ENCODE assay signal across 7 mouse cellular contexts in genomic region chr4:148806836-148807235, GRCm38 (mm10). TPM values are rescaled to one million over a fixed set of nuclear protein-coding genes. Genes with fewer than 3 reads are reported as not detected.
DNase-seq lines count a peak whose midpoint lies in the region; ATAC-seq and TF ChIP-seq lines count a peak whose summit lies in the region.

No protein-coding gene starts in this region.

- DNase-seq in adrenal gland, postnatal 14 days: peak; percentile 66
- DNase-seq in layer of hippocampus, adult 9-10 months (ENCODE audit: low spot score): no peak
- DNase-seq in right cerebral cortex, postnatal 36 days (ENCODE audit: low spot score in 2 of 2): no peak

- H3ac ChIP-seq in myocyte (ENCODE audit: control insufficient read depth, insufficient read length): no peak overlapping the region

- H3K36me3 ChIP-seq in embryonic facial prominence, embryonic 15.5 days: no peaks in the 10 kb centered on the region
- H3K36me3 ChIP-seq in heart, embryonic 16.5 days (ENCODE audit: control insufficient read depth, insufficient read depth): no peaks in the 10 kb centered on the region
- no peaks in the 10 kb centered on the region for H3K36me3 ChIP-seq in limb, embryonic 13.5 days
- H3K36me3 ChIP-seq in myocyte (ENCODE audit: control insufficient read depth, insufficient read depth): no peaks in the 10 kb centered on the region

- no peaks in the 10 kb centered on the region for H3K79me2 ChIP-seq in myocyte (ENCODE audit: control insufficient read depth, insufficient read depth)

- peak; percentile 65 for ATAC-seq in embryonic facial prominence, embryonic 15.5 days (ENCODE audit: insufficient number of reproducible peaks, low FRiP score, low TSS enrichment, low read depth)
- ATAC-seq in heart, embryonic 16.5 days (replicated peaks; ENCODE audit: extremely low read depth, insufficient read depth, low FRiP score): peak; percentile 44; the same call in 1 of the 2 replicates
- ATAC-seq in limb, embryonic 13.5 days (ENCODE audit: low FRiP score, low read depth): peak; percentile 57; the same call in 1 of the 2 replicates

- peak overlapping the region; percentile 100 for H3K4me2 ChIP-seq in embryonic facial prominence, embryonic 15.5 days (replicated peaks)
- H3K4me2 ChIP-seq in heart, embryonic 16.5 days (ENCODE audit: low read depth, low read length): peak overlapping the region; percentile 83
- H3K4me2 ChIP-seq in limb, embryonic 13.5 days (replicated peaks): peak overlapping the region; percentile 100
- H3K4me2 ChIP-seq in myocyte (ENCODE audit: low read depth): peak overlapping the region; percentile 58

- no peak overlapping the region for H3K27ac ChIP-seq in embryonic facial prominence, embryonic 15.5 days (replicated peaks)
- H3K27ac ChIP-seq in heart, embryonic 16.5 days (ENCODE audit: low read length): peak overlapping the region; percentile 99
- no peak overlapping the region for H3K27ac ChIP-seq in limb, embryonic 13.5 days

- TF ChIP-seq POLR2A in myocyte (IDR thresholded peaks at IDR 0.05; ENCODE audit: insufficient read length, low read depth): peak; percentile 20

- H3K9me3 ChIP-seq in embryonic facial prominence, embryonic 15.5 days (replicated peaks): no peaks in the 10 kb centered on the region
- no peaks in the 10 kb centered on the region for H3K9me3 ChIP-seq in heart, embryonic 16.5 days (replicated peaks; ENCODE audit: control insufficient read depth, low read length)
- H3K9me3 ChIP-seq in limb, embryonic 13.5 days: no peaks in the 10 kb centered on the region

- peaks cover 39% of the 10 kb centered on the region for H3K4me1 ChIP-seq in embryonic facial prominence, embryonic 15.5 days
- peaks cover 39% of the 10 kb centered on the region for H3K4me1 ChIP-seq in heart, embryonic 16.5 days (ENCODE audit: control insufficient read depth, insufficient read depth, low read length)
- H3K4me1 ChIP-seq in limb, embryonic 13.5 days: peaks cover 51% of the 10 kb centered on the region

- under 1% methylated on average over 24 of the region's 26 CpGs for WGBS in embryonic facial prominence, embryonic 15.5 days
- WGBS in heart, embryonic 16.5 days: under 1% methylated on average over 20 of the region's 26 CpGs
- 1% methylated on average over 20 of the region's 26 CpGs for WGBS in limb, embryonic 13.5 days

- H3K4me3 ChIP-seq in embryonic facial prominence, embryonic 15.5 days (replicated peaks): peak overlapping the region; percentile 62
- H3K4me3 ChIP-seq in heart, embryonic 16.5 days (ENCODE audit: low read length): peak overlapping the region; percentile 89
- peak overlapping the region; percentile 63 for H3K4me3 ChIP-seq in limb, embryonic 13.5 days
- peak overlapping the region; percentile 52 for H3K4me3 ChIP-seq in myocyte

- peaks cover 82% of the 10 kb centered on the region for H3K27me3 ChIP-seq in embryonic facial prominence, embryonic 15.5 days
- peaks cover 28% of the 10 kb centered on the region for H3K27me3 ChIP-seq in heart, embryonic 16.5 days (ENCODE audit: control insufficient read depth, insufficient read depth, low read length)
- H3K27me3 ChIP-seq in limb, embryonic 13.5 days: peaks cover 92% of the 10 kb centered on the region
- peaks cover 29% of the 10 kb centered on the region for H3K27me3 ChIP-seq in myocyte (ENCODE audit: control insufficient read depth, insufficient read depth, insufficient read length)

- H3K9ac ChIP-seq in embryonic facial prominence, embryonic 15.5 days: no peak overlapping the region
- peak overlapping the region; percentile 97 for H3K9ac ChIP-seq in heart, embryonic 16.5 days (ENCODE audit: low read length)
- no peak overlapping the region for H3K9ac ChIP-seq in limb, embryonic 13.5 days

TF ChIP-seq in myocyte, 11 proteins besides CTCF, POLR2A, EP300 and RAD21:
- TF ChIP-seq REST (IDR thresholded peaks at IDR 0.05; ENCODE audit: insufficient read depth, insufficient read length) (peak; percentile 3), POLR2AphosphoS2 (IDR thresholded peaks at IDR 0.05; ENCODE audit: insufficient read length, low read depth) (no peak), MYOG (IDR thresholded peaks at IDR 0.05; ENCODE audit: control insufficient read depth in 1 of 3, insufficient read depth in 1 of 3, insufficient read length in 2 of 3, low read depth in 2 of 3) (peak in 2 of 3 experiments; percentile 86 to 91), MYOD1 (IDR thresholded peaks at IDR 0.05; ENCODE audit: control insufficient read depth in 1 of 3, insufficient read length in 2 of 3, low read depth in 2 of 3) (peak in 2 of 3 experiments; percentile 59 to 87)

RNA-seq across cellular contexts. Expression of gene Casz1, which starts 2.6 kb away (rescaled TPM):
- total RNA-seq in adrenal gland, postnatal 14 days (2021): 7.0 and 7.2 TPM in 2 replicates
- polyA plus RNA-seq in embryonic facial prominence, embryonic 15.5 days (2015; fragmentation: Nextera tagmentation; extraction: Ambion mirVana): 10.1 and 11.2 TPM in 2 replicates
- 22.4 and 25.7 TPM in 2 replicates for polyA plus RNA-seq in heart, embryonic 16.5 days (2015; fragmentation: Nextera tagmentation; extraction: Ambion mirVana)
- 4.1 and 4.5 TPM in 2 replicates for polyA plus RNA-seq in limb, embryonic 13.5 days (2015; fragmentation: Nextera tagmentation; extraction: Ambion mirVana)
- 11.1 TPM for polyA plus RNA-seq in myocyte (2012; fragmentation: generic; extraction: Trizol)
